Mouse (Mus musculus) heart, postnatal 4 days (tissue): ENCODE measurements at regions not wholly inside any gene's neighbourhood (a gene's known extent, or its start where the extent isn't known, plus 50 kb on each side); places are given as distances from the start of the nearest gene placed in this dataset.

Source experiments
- DNase-seq: peaks from one replicate; pipeline ENCODE4 v3.0.0; 2021

DNA sequence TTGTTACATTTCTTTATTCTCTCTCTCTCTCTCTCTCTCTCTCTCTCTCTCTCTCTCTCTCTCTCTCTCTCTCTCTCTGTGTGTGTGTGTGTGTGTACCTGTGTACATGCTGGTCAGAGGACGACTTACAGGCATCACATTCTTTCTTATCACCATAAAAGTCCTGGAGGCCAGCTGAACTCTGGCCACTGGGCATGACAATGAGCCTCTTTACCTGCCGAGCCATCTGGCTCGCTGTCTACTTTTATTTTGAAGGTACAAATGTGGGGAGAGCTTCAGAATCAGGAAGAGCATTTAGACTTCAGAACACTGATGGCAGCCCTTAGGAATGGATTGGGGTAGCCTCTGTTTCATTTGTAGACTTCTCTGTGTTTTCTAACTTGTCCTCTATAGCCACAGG, 171.0 kb downstream of the Zfp36l1 start:
- DNase-seq = no peak

DNA sequence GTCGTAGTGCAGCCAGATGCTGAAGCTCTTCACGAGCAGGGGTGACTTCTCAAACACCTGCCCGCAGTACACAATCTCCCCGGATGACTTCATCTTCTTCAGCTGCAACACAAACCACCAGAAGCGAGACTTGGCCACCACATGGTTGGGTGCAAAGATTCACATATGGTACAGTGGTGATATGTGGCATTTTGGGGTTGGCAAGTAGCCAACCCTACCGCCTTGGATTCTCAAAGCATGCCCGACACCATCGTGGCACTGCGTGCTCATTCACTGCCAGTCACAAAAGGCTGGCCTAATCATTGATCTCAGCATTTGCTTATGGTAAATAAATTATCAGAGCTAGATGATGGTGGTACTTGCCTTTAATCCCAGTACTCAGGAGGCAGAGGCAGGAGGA, 173.4 kb downstream of the Zfp36l1 start:
- no peak for DNase-seq

DNA sequence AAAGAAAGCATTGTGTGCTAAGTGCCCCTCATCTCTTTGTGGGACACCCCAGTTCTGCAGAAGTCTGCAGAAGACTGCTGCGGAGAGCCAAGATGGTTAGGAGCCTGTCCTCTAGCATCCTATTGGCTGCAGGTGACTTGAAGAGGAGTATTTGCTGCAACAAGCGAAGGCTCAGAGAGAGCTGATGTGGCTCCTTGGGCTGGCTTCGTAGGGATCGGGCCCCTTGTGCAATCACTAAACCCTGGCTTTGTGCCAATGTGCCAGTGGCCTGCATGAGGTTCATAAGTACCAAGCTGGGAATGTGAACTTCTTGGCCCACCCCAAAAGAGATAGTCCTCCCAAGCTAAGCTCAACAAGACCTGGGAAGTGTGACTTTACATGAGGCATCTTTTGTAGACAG, 174.9 kb downstream of the Zfp36l1 start:
- DNase-seq = no peak

DNA sequence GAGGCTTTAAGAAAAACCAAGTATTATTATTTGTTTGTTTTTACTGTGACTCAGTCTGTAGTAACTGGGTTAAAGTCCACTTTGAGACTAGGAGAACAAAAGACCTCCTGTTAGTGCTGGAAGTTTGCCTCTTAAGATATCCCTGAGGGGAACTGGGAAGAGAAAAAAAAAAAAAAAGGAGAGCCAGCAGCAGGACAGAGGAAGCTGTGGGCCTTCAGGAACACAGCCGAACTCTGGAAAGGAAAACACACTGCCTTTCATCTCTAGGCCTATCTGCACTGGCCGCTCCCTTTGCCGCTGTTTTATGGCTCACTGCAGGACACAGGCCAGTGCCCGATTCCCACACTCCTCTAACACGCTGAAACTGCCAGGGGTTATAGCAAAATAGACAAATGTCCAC, 176.1 kb downstream of the Zfp36l1 start:
- peak; percentile 53 for DNase-seq

DNA sequence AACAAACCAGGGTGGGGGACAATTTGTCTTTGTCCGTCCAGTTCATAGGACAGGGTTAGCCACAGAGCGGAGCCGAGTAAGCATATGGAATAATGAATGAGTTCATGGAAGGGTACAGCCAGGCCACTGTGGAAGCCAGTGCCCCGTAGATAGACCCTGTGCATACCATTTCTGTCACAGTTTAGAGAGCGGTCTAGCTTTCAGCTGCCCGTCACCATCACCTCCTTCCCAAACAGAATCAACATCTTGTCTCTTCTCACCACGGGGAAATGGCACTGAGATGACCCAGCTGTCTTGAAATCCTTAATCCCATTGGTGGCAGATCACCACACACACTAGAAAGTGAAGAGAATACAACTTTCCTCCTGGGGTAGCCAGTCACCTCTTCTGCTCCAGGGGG, 178.7 kb downstream of the Zfp36l1 start:
- DNase-seq = no peak

DNA sequence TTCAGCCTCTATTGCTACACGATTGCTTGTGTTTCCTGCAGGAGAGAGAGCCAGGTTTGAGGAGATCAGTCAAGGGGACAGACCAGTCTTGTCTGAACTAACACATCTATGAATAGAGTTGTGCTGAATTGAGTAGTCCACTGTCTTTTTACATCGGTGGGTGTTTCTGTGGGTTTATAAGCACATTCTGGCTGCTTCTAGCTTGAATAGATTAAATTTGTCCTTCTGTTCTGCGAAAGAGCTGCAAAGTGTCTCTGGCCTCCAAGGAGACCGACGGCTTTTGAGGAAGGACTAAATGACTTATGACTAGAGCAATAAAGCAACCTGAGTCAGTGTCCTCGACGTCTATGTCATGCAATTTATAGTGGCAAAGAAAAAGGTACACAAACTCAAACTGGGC, 179.9 kb downstream of the Zfp36l1 start:
- DNase-seq = no peak

DNA sequence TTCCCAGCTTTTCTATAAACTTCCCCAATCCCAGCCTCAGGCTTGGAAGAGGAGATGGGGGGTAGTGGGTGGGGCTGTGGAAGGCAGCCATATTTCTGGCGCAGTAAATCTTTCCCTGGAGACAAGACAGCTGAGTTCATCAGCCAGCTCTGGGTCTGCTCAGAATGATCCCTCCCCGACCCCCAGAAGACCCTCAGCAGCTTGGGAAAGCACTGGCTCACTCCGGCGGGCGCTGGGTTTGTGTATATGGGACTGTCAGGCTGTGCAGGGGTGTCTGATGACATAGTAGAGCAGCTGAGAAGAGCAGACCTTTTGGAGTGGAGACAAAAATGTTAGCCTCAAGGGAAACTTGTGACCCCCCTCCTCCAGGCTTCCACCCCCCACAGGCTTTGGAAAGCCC, 181.4 kb downstream of the Zfp36l1 start:
- no peak for DNase-seq

DNA sequence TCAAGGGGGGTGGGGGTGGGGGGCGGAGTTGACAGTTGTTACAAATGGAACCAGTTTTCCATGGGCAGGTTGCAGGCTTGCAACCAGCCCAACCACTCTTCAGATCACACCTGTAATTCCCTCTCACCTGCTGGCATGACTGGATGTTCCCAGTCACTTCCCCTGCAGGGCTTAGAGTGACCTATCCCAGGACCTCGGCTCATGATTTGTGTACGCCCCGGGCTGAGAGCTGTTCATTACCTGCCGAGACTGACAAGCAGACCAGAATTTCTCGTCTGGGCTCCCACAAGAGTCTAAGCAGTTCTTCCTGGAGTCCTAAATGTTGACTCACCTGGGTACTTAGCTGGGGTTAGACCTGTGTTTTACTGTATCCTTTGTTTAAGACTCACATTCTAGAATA, 183.0 kb downstream of the Zfp36l1 start:
- DNase-seq = no peak

DNA sequence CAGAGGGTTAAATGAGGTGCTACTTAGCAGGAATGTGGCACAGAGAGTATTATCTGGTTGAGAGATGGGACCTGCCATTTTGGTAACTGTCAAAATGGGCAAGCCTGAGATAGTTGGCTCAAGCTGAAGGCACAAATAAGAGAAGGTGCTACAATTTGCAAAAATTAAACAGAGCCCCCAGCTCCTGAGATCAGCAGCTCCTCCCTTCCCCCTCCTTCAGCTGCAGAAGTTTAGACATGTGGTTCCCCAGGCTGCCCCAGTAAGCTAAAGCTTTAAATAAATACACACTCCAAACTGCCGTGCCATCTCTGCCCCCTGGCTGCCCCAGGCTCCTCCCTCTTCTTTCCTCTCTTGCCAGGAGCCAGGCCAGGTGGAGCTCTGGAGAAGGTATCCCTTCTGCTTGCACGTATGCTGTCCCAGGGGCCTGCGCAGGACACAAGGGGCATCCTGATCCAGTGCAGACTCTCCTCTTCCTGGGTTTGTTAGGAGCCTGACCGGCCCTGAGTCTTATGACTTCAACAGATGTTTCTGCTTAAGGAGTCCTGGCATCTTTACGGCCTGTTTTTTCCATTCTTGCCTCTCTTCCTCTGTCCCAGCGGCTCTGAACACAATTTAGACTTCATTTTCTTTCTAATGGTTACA, 184.0 kb downstream of the Zfp36l1 start:
- peak; percentile 65 for DNase-seq

DNA sequence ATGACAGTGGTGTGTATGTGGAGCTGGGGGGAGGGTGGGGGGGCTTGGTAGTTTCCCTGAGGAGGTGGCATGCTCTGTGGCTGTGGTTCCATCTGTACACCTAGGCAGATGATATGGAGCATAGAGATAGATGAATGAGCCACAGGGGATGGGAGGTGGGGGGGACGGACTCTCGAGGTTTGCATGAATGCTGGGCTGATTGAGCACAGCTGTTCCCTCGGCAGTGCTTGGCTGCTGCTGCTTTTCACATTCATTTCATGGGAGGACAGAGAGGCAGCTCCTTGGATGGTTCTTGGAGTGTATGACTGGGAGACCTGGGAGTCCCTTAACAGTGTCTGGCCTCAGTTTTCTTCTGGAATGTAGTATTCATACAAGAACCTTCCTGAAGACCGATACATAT, 184.5 kb downstream of the Zfp36l1 start:
- DNase-seq = no peak

DNA sequence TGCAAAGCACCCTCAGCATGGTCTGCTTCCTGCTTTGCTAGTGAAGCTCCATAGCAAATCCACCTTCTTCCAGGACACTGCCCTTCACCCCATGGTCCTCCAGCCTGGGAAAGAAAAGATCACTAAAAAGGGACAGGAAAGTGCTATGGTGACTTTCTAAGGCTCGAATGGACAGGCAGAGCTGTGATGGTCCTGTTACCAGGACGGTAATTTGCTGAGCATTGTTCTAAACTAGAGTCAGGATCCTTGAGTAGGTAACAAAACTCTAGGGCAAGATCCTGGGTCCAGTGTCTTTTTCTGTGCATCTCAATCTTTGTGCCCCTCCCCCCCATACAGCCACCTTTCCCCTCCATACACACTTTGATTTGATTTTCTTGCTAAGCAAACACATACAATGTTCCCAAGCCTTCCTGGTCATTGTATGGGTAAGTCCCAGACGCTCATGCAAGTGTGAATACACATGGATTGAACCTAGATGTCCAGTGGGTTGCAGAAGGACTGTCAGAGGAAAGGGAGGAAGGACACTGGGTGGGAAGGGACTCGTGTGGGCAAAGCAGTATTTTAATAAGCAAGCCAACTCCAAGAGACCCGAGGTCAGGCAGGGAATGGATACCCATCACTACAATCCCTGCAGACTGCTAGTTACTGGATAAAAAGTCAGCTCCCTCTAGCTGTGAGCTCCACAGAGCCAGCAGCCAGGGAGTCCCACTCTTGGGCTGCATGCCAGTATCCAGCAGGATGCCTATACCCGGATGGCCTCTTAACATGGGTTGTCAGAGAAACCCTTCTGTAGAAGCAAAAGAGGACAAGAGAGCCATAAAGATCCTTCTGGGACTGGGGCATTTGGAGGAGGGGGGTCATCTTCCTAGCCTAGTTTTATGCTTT, 186.9 kb downstream of the Zfp36l1 start:
- DNase-seq = peak; percentile 85

DNA sequence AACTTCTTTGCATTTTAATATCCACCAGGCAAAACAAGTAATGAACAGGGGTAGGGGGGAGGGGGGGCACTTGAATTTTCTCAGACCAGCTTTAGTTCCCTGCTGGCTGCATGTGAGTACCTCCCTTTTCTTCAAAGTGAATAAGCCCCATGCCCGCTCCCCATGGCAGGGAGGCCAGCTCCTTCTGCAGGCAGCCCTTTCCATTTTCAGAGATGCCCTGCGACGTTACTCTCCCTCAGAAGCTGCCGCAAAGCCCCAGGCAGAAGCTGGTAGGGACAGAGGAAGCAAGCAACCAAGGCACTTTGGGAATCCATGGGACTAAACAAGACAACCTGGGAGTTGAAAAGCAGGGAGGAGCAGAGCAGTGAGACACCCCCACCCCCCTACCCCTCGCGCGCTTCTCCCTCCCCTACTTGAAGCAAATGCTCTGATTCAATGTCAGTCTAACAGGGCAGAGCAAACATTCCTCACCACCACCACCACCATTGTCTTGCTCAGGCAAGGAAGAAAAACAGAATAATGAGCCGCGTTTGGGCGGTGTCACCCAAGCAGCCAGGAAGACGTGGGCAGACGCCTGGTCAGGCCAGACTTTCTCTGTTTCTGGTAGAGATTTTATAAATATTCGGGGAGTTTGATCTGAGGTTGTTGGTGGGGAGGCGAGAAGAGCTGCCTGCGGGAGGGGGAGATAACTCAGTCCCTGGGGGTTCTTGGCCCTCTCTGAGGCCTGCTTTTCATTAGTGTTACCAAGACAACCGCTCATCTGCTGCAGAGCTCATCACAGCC, 187.7 kb downstream of the Zfp36l1 start:
- DNase-seq = peak; percentile 39

DNA sequence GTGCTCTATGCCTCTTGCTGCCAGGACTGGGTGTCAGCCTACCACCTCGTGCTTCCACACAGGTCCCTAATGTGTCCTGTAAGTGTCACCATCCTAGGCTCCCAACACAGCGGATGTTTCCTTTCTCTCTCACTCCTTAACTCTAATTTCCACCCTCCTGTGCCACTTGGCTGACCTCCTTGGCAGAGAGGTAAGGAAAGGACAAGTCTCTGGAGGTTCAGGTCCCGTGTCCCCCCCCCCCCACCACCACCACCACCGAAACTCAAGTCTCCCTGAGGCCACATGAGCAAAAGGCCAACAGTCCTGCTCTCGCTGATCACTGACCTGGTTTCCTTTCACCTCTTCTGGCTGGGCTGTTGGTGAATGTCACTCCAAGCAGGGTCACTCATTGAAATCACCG, 189.0 kb downstream of the Zfp36l1 start:
- no peak for DNase-seq

DNA sequence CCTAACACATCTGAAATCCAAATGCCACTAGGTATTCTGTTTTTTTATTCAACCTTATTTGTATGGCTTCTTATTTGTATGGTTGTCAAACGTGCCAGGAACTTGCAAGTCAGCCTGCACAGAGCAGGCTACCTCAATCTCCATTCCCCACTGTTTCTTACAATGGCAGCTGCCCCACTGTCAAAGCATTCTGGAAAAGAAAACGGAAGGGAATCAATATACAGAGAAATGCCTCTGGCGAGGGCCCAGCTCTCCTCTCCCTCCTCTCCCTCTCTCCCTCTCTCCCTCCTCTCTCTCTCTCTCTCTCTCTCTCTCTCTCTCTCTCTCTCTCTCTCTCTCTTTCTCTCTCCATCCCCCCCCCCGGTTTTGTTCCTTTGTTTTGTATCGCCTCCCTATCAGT, 191.0 kb downstream of the Zfp36l1 start:
- DNase-seq = no peak

DNA sequence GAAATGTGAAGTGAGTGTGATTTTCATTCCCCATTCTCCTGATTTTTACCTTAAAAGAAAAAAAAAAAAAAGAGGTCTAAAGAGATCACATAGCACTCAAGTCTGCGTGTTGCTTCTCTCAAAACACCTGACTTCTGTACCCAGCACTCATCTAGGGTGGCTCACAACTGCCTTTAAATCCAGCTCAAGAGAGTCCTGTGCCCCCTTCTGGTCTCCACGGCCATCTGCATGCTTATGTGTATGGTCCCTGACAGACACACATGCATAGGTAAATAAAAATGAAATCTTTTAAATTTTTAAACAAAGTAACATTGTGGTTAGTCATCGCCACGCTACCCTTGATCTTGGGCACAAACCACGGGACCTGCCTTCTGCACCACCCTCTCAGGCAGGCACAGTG, 193.8 kb downstream of the Zfp36l1 start:
- DNase-seq = no peak

DNA sequence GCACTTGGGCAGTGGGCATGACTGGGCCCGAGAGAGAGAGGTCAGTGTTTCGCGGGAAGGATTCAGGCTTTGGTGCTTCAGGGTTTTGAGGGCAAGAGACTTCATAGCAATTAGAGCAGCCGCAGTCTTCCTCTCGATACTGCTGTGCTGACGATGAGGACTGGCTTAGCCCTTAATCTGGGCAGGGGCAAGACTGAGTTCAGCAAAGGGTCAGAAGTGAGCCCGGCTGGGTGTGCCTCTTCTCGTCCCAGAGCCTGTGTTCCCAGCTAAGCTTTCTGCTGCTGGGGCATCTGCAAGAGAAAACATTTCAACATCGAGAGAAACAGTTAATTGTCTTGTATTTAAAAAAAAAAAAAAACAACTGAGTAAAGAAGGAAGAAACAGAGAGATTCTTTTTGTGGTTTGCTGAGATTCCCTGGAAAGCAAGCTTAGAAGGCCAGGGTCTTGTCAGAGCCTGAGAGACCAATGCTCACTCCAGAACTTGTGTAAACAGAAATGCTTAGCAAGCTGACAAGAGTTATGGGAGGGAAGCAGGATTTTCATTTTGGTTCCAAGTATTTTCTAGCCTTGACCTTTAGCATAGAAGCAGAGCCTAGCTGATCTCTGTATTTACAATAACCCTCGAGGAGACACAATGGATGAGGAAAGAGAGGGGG, 195.1 kb downstream of the Zfp36l1 start:
- DNase-seq = no peak

DNA sequence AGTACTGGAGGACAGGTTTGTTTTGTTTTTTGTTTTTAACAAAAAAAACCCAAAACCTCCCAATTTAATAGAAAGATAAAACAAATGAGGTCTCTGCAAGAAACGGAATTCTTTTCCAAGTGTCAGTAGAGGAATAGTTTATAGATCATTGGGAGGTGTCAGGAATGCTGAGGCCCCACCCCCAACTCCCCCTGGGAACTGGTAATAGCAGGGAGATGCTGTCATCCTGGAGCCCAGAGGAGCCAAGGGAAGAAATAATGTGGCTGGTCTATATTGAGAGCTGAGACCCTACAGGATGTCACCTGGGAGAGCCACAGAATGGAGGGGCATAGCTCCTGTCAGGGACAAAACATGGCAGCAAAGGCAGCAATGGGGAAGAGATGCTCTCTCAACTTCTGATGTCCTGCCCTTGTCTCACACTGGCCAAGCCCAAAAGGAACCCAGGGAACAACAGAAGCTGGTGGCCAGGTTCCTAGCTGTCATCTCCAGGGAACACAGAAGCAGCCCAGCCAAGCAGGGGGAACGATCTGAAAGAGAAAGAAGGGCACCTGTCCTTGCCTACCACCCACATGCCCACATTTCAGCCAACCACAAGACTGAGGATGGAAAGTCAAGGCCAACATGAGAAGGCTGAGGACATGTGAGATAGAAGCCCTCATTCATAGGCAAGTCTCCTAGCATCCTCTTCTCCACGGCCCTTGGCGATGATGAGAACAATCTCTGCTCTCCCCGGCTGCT, 195.7 kb downstream of the Zfp36l1 start:
- no peak for DNase-seq

DNA sequence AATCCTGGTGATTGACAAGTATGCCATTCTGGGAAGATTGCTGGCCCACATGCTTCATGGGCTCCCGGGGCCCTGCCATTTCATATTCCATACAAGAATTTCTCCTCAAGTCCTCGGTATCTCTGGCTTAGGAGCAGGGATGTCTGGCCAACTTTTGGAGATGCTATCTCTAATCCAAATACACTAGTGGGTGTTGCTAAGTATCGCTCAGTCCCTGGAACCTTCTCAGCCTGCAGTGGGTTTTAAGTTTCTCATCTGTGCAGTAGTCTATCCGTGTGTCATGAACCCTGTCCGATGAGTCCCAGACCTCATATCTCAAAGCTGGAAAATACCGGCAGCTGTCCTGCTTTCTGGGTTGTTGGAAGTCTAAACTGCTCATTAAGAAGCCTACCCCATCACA, 198.9 kb downstream of the Zfp36l1 start:
- no peak for DNase-seq

DNA sequence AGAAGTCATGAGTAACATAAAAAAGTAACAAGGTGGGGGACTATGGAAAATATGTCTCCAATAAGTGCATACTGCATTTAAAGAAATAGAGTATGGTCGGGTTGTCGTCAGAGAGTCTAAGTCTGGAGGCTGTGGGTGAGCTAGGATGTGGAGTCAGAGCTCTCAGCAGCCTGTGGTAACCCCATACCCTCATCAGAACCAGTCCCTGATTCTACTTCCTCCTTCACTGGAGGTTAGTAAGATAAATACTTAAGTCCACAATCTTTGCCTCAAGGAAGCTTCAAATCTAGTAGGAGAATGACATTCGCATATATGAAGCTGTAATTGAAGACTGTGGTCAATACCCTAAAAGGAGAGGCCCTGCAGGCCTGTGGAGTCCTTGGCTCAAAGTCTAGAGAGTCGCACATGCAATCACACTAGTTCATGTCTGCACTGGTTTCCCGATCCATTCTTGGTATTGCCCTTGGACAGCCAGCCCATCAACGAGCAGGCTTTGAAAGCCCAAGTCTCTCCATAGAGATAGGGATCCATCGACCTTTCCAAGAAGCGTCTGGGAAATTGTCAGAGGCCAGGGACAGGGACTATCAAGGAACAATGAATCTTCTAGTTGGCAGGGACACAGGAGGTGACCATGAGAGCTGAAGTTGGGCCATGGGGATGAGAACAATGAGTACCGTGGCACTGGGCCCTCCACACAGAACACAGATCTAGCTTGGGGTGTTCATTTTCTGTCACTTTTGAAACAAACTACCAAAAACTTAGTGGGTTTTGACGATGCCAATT, 200.3 kb downstream of the Zfp36l1 start:
- DNase-seq = no peak

DNA sequence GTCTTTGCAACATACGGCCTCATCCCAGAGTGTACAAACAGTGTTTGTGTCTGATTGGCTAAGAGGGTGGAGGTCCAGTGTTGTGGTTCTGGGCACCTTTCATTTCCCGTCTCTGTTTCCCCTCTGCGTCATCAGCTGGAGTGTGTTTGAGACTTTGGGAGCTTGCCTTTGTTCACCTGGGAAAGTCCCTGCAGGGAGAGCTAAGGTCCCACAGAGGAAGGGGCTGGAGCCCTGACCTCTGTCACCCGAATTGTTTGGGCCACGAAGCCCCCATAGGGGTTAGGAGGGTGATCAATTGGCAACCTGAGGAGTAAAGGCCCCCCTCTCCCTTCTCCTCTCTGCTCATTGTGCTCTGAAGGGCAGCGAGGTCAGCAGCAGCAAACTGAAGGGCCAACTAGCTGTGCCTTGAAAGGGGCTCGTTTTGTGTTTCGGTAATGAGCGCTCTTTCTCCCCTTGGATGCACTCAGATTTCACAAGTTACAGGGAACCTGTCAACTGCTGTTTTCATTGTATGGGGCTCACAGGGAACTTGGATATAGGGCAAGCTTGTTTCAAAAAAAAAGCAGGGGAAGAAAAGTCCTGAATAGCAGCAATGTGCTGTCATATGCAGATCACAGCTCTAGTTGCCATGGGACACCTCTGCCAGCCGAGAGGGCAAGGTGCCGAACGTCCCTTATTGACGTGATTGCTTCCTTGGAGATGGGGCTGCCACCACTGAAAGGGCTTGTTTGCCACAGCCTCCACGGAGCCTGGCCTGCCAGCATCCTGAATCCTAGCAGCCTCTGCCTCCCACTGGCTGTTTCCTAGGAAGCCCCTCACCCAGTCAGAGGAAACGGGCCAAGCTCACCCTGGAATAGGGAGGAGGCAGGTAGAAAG, 201.7 kb downstream of the Zfp36l1 start:
- no peak for DNase-seq
